Mouse (Mus musculus) spleen, adult 2 months (tissue): ENCODE results near the gene Nbas.

Experiments used
- CTCF ChIP-seq: fragments of 200-500 bp; IDR thresholded peaks from 2 replicates; pipeline ENCODE4 v1.5.1; 2011; ENCODE audit warnings: mild to moderate bottlenecking, inconsistent platforms; ENCODE audit not compliant: insufficient read depth, insufficient read length, insufficient replicate concordance; ENCODE audit errors: extremely low read depth
- POLR2A ChIP-seq: fragments of 200-500 bp; IDR thresholded peaks from 2 replicates; pipeline ENCODE4 v1.6.1; 2011; ENCODE audit warnings: low read depth, low read length, inconsistent platforms

DNA sequence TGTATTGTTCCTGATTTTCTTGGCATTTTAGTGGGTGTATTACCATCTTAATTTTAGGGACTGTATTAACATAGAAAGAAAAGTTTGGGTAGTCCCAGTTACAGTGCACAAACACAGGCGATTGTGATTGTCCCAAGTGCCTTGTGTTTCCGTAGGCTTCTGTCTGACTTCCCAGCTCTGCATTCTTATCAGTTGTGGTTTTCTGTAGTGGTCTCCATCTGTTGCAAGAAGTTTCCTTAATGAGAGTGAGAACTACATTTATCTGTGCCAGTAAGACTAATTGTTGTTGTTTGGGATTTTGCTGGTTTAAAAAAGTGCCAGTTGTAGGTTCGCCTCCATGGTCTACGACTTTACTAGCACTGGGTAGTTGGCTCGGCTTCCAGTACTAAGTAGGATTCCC lies 88.3 kb downstream of the Nbas start:
- TF ChIP-seq CTCF (no peak), POLR2A (no peak)
